Mouse (Mus musculus) thymus, adult 2 months (tissue): ENCODE measurements around the gene Rhbg.

Experiments used
- CTCF ChIP-seq: fragments of 200-500 bp; IDR thresholded peaks from 2 replicates; pipeline ENCODE4 v1.5.1; 2012; ENCODE audit warnings: mild to moderate bottlenecking, control low read depth, low read length, moderate library complexity, borderline replicate concordance; ENCODE audit not compliant: control insufficient read depth, poor library complexity, insufficient read depth; ENCODE audit errors: extremely low read depth
- POLR2A ChIP-seq: fragments of 200-500 bp; IDR thresholded peaks from 2 replicates; pipeline ENCODE4 v1.6.1; 2012; ENCODE audit warnings: mild to moderate bottlenecking, low read length, control low read depth, moderate library complexity; ENCODE audit not compliant: control insufficient read depth, poor library complexity, insufficient read depth; ENCODE audit errors: extremely low read depth

DNA sequence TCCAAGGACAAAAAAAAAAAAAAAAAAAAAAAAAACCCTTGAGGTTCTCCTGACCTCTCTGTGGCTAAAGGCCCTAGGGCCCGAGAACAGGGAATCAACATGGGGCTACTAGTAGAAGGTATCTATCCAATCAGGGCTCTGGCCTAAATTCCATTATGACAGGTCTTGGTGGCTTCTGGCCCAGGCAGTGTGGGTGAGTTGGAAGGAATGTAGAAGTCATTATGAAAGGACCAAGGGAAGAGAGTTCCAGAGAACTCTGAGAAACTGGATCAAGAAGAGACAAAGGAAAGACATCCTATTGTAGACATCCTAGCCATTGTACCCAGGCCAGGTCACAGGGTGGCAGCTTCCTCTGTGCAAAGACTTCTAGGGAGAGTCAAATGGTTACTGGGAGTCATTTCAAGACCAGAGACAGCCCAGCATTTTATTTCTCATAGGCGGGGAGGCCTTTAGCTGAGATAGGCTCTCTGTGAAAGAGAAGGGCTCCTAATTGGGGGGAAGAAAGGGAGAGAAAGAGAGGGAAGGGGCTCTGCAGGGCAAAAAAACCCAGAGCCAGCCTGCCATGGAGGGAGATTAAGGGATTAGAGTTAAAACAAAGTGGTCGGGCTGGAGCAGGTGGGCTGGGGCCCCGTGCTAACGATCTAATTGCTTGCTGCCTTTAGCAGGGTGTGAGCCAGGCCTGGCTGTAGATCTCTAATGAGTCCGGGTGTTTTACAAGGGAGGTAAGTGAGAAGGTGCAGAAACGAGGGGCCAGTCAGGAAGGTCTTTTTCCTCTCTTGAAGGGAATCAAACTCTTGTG is 21.5 kb downstream of the Rhbg start:
- TF ChIP-seq CTCF = no peak
- TF ChIP-seq POLR2A = no peak
